Mouse (Mus musculus) testis, adult 2 months (tissue): ENCODE results near the gene Tcf12.

Experiments used
- CTCF ChIP-seq: fragments of 200-500 bp; IDR thresholded peaks from 2 replicates; pipeline ENCODE4 v1.5.1; 2012; ENCODE audit warnings: low read depth, mild to moderate bottlenecking, inconsistent platforms, low read length, moderate library complexity; ENCODE audit not compliant: control insufficient read depth, insufficient read depth, insufficient replicate concordance
- POLR2A ChIP-seq: fragments of 200-500 bp; IDR thresholded peaks from 2 replicates; pipeline ENCODE4 v1.6.1; 2012; ENCODE audit warnings: low read depth, mild to moderate bottlenecking, inconsistent platforms, low read length, moderate library complexity; ENCODE audit not compliant: control insufficient read depth

DNA sequence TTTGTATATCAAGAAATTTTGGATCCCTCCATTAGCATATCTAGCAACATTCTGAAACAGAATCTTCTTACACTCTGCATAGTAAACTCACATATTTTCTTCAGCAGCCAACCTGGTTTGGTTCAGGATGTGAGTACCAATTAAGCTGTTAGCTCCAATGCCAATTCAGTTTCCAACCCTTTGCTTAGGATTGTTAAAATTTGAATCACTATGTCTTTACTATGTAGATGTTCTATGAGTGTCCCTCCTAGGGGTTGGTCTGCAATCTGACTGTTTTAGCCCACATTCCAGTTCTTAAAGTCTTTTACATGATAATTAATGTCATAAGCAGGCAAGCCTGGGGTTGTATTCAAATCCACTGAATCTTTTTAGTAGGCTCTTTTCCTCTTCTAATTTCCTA lies 71.5 kb downstream of the Tcf12 start:
- no peak for TF ChIP-seq CTCF
- no peak for TF ChIP-seq POLR2A
